Mouse (Mus musculus): ENCODE measurements at regions not wholly inside any gene's neighbourhood (a gene's known extent, or its start where the extent isn't known, plus 50 kb on each side); places are given as distances from the start of the nearest gene placed in this dataset.

- Histone ChIP-seq H3K27me3 (0 out of 2 replicates have a peak, but pooled peaks cover 19% of the 10 kb centered on the region), H3K4me3 (replicated peaks) (no peak overlapping the region), H3K9me3 (no peaks in the 10 kb centered on the region), H3K4me1 (replicated peaks) (peaks cover 8% of the 10 kb centered on the region), H3K27ac (no peak overlapping the region), H3K9ac (replicated peaks) (no peak overlapping the region), H3K4me2 (replicated peaks) (no peak overlapping the region), H3K36me3 (no peaks in the 10 kb centered on the region)
- whole genome bisulfite sequencing, result 82% methylated on average over 9 of the region's 9 CpGs
- ATAC-seq, result no peak
These were observed 80.1 kb downstream of the Gm572 start for GRCm38 (mm10) chr4:148723208-148723607.

- peak; percentile 66; the same call in 1 of the 2 replicates for ATAC-seq
- Histone ChIP-seq H3K4me3 (replicated peaks) (peak overlapping the region; percentile 34), H3K9ac (replicated peaks) (peak overlapping the region; percentile 61), H3K9me3 (no peaks in the 10 kb centered on the region), H3K27ac (no peak overlapping the region), H3K4me1 (replicated peaks) (peaks cover 8% of the 10 kb centered on the region), H3K4me2 (replicated peaks) (peak overlapping the region; percentile 71), H3K36me3 (no peaks in the 10 kb centered on the region), H3K27me3 (0 out of 2 replicates have a peak, but pooled peaks cover 19% of the 10 kb centered on the region)
- 3% methylated on average over 37 of the region's 39 CpGs for WGBS
These were observed 80.1 kb upstream of the Casz1 start for GRCm38 (mm10) chr4:148723934-148724719.

DNA sequence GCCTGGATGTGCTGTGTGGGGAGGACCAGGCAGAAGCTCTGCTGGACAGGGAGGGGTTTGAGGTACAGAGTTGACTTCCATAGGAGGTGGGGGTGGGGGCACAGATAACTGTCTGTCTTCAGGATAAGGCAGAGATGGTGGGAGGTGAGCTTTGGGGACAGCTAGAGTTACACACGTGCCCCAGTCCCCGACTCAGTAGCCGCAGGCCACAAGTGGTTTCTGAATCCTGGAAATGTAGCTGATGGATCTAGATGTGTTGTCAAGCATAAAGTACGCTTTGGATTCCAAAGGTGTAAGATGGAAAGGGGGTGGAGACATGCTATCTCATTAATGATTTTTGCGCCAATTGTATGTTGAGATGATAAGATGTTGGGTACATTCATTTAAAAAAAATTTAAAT, 75.4 kb upstream of the Casz1 start:
- 93% methylated on average over 5 of the region's 5 CpGs for WGBS
- H3K4me1 ChIP-seq (replicated peaks), result peaks cover 8% of the 10 kb centered on the region
- peaks cover 10% of the 10 kb centered on the region; the same call in 1 of the 2 replicates for H3K27me3 ChIP-seq
- no peaks in the 10 kb centered on the region for H3K36me3 ChIP-seq
- H3K4me3 ChIP-seq (replicated peaks), result no peak overlapping the region
- H3K9me3 ChIP-seq, result no peaks in the 10 kb centered on the region
- no peak overlapping the region for H3K4me2 ChIP-seq (replicated peaks)
- no peak overlapping the region for H3K27ac ChIP-seq
- no peak overlapping the region for H3K9ac ChIP-seq (replicated peaks)
- ATAC-seq, result no peak

- Histone ChIP-seq H3K4me3 (replicated peaks) (no peak overlapping the region), H3K27ac (no peak overlapping the region), H3K4me2 (replicated peaks) (no peak overlapping the region), H3K9ac (replicated peaks) (no peak overlapping the region), H3K9me3 (no peaks in the 10 kb centered on the region), H3K36me3 (no peaks in the 10 kb centered on the region), H3K27me3 (peaks cover 26% of the 10 kb centered on the region; the same call in 1 of the 2 replicates), H3K4me1 (replicated peaks) (no peaks in the 10 kb centered on the region)
- ATAC-seq, result no peak
- WGBS, result 60% methylated on average over 3 of the region's 3 CpGs
These were observed 72.6 kb upstream of the Casz1 start for GRCm38 (mm10) chr4:148731586-148731985.

GRCm38 (mm10) chr4:148734061-148734460, 70.2 kb upstream of the Casz1 start:
- Histone ChIP-seq H3K4me1 (replicated peaks) (no peaks in the 10 kb centered on the region), H3K4me3 (replicated peaks) (no peak overlapping the region), H3K27ac (no peak overlapping the region), H3K36me3 (no peaks in the 10 kb centered on the region), H3K4me2 (replicated peaks) (no peak overlapping the region), H3K9ac (replicated peaks) (no peak overlapping the region), H3K9me3 (no peaks in the 10 kb centered on the region), H3K27me3 (peaks cover 46% of the 10 kb centered on the region)
- ATAC-seq, result no peak
- 71% methylated on average over 9 of the region's 9 CpGs for WGBS

GRCm38 (mm10) chr4:148734547-148734946, 69.7 kb upstream of the Casz1 start:
- H3K4me1 ChIP-seq (replicated peaks), result no peaks in the 10 kb centered on the region
- no peak overlapping the region for H3K27ac ChIP-seq
- no peak overlapping the region for H3K9ac ChIP-seq (replicated peaks)
- peaks cover 50% of the 10 kb centered on the region for H3K27me3 ChIP-seq
- no peak overlapping the region for H3K4me3 ChIP-seq (replicated peaks)
- ATAC-seq, result no peak
- WGBS, result 69% methylated on average over 12 of the region's 12 CpGs
- no peaks in the 10 kb centered on the region for H3K9me3 ChIP-seq
- no peak overlapping the region for H3K4me2 ChIP-seq (replicated peaks)
- H3K36me3 ChIP-seq, result no peaks in the 10 kb centered on the region

- Histone ChIP-seq H3K9ac (replicated peaks) (no peak overlapping the region), H3K27ac (no peak overlapping the region), H3K4me2 (replicated peaks) (no peak overlapping the region), H3K9me3 (no peaks in the 10 kb centered on the region), H3K4me3 (replicated peaks) (no peak overlapping the region), H3K36me3 (no peaks in the 10 kb centered on the region), H3K4me1 (replicated peaks) (peaks cover 12% of the 10 kb centered on the region), H3K27me3 (peaks cover 78% of the 10 kb centered on the region)
- whole genome bisulfite sequencing, result 20% methylated on average over 13 of the region's 13 CpGs
- ATAC-seq, result no peak
These were observed 65.4 kb upstream of the Casz1 start for GRCm38 (mm10) chr4:148738601-148739530.

DNA sequence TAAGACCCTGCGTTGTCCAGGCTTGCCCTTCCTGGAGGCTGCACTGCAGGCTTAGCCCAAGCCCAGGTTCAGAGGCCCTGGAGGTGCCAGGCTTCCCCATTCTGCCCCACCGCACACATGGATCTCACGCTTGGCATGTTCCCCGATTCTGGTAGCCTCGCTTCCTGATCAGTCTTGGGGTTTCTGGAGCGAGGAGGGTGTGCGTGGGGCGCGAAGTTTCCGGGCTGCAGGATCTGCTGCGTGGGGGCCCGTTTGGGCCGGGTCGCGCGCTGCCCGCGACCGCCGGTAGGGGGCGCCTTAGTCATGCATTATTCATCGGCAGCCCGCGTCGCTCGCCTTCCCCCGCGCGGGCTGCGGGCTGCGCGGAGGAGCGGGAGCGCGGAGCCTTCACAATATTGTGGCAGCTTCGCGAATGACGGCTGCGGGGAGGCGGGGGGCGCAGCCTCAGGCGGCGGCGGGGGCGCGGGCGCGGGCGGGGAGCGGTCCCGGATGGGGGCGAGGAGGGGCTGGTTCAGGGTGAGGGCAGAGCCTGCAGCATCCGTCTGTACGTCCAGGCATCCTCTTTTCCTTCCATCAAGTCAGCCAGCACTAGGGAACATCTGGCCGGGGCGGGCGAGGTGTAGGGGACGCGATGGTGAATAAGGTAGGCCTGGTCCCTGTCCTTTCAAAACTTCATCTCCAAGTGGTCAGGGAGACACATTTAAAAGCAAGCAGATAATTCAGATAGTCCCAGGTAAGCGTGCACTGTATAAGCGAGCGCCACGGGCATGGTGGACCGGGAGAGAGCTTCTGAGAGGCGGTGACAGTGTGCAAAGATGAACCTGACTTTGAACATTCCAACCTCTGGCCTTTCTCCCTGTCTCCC, 61.4 kb upstream of the Casz1 start:
- H3K27ac ChIP-seq, result no peak overlapping the region
- H3K4me3 ChIP-seq (replicated peaks), result peak overlapping the region; percentile 45
- H3K4me2 ChIP-seq (replicated peaks), result peak overlapping the region; percentile 72
- H3K4me1 ChIP-seq (replicated peaks), result peaks cover 32% of the 10 kb centered on the region
- peak overlapping the region; percentile 62 for H3K9ac ChIP-seq (replicated peaks)
- no peaks in the 10 kb centered on the region for H3K9me3 ChIP-seq
- H3K36me3 ChIP-seq, result no peaks in the 10 kb centered on the region
- 4% methylated on average over 58 of the region's 65 CpGs for WGBS
- peak; percentile 75 for ATAC-seq
- peaks cover 58% of the 10 kb centered on the region for H3K27me3 ChIP-seq

DNA sequence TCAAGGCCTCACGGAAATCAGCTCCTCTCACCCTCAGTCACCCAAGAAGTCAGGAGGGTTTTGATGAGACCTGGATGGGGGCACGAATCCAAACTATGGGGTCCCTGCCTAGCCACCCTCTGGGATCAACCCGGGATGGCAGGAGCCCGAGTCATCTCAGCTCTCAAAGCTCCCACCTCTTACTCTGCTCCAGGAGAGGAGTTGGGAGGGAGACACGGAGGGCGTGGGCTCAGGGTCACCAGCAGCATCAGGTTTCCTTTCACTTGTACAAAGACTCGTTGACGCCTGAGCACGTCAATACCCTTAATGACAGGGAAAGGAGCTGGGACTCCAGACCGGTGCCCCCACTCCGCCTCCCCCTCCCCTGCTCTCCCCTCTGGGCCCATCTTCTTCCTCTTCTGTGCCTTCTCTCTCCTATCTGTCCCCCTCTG, 60.8 kb upstream of the Casz1 start:
- Histone ChIP-seq H3K27ac (no peak overlapping the region), H3K4me1 (replicated peaks) (peaks cover 32% of the 10 kb centered on the region), H3K4me2 (replicated peaks) (peak overlapping the region; percentile 72), H3K36me3 (no peaks in the 10 kb centered on the region), H3K9ac (replicated peaks) (no peak overlapping the region), H3K9me3 (no peaks in the 10 kb centered on the region), H3K27me3 (peaks cover 52% of the 10 kb centered on the region), H3K4me3 (replicated peaks) (peak overlapping the region; percentile 45; the same call in 1 of the 2 replicates)
- ATAC-seq, result 0 out of 2 replicates have a peak, but pooled peaks have one; percentile 22
- WGBS, result 20% methylated on average over 11 of the region's 11 CpGs

DNA sequence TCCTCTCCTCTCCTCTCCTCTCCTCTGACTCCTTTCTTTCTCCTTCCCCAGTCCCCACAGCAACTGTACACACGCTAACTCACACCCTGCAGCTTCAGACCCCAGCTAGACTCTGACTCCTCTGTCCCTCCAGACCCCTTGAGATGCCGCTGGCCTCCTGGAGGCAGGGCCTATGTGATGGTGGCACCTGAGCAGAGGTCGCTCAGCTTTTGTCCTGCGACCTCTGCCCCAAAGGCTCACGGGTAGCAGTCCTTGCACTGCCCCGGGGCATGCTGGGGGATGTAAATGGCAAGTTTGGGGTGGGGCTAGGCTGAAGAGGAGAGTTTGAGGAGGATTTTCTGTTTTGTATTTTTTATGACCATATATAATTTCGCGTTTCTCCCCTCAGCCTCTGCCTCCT, 60.2 kb upstream of the Casz1 start:
- H3K36me3 ChIP-seq, result no peaks in the 10 kb centered on the region
- WGBS, result 46% methylated on average over 8 of the region's 8 CpGs

More for the DNA sequence above, 60.2 kb upstream of the Casz1 start:
- Histone ChIP-seq H3K9me3 (no peaks in the 10 kb centered on the region), H3K9ac (replicated peaks) (no peak overlapping the region), H3K4me1 (replicated peaks) (peaks cover 32% of the 10 kb centered on the region), H3K27me3 (peaks cover 52% of the 10 kb centered on the region), H3K4me3 (replicated peaks) (no peak overlapping the region), H3K4me2 (replicated peaks) (no peak overlapping the region), H3K27ac (no peak overlapping the region)
- ATAC-seq, result no peak

Measured in midbrain, embryonic 13.5 days (tissue).